Mouse (Mus musculus): ENCODE data around the gene Rsl24d1.

GRCm38 (mm10) chr9:73079801-73080325 is 33.4 kb upstream of the Rsl24d1 start:
- no peak for TF ChIP-seq POLR2A (IDR thresholded peaks at IDR 0.05; ENCODE audit: low read depth, low read length)
- no peak for TF ChIP-seq CTCF (conservative IDR thresholded peaks at IDR 0.05; ENCODE audit: insufficient read depth, insufficient read length, low read depth, low read length)
